Mouse (Mus musculus): ENCODE measurements around the gene Prcd.

GRCm38 (mm10) chr11:116604097-116604496, 49.2 kb upstream of the Prcd start:
- TF ChIP-seq MAFK (IDR thresholded peaks at IDR 0.05; ENCODE audit: insufficient read depth, low read depth, low read length) (no peak), HCFC1 (IDR thresholded peaks at IDR 0.05; ENCODE audit: borderline replicate concordance, insufficient read depth, low read length) (no peak), ZNF384 (IDR thresholded peaks at IDR 0.05; ENCODE audit: low read depth, low read length) (no peak), ZC3H11A (IDR thresholded peaks at IDR 0.05; ENCODE audit: borderline replicate concordance, low read depth, low read length) (no peak), CHD2 (IDR thresholded peaks at IDR 0.05; ENCODE audit: low read depth, low read length) (no peak)
